Mouse (Mus musculus) kidney, adult 2 months (tissue): ENCODE measurements around the gene Ext2. TPM values are rescaled to one million over a fixed set of nuclear protein-coding genes. Genes with fewer than 3 reads are reported as not detected.
A peak's percentile ranks its signal among the peaks of the same experiment; 100 is the strongest.

Experiments used
- DNase-seq: peaks from one replicate; pipeline ENCODE4 v3.0.0; 2021
- H3K27ac ChIP-seq: fragments of 200-500 bp; 2 replicates; pipeline ENCODE4 v1.5.1; 2012; ENCODE audit warnings: low read depth, low read length, control low read depth, inconsistent platforms; ENCODE audit not compliant: insufficient read depth
- H3K27me3 ChIP-seq: fragments of 200-500 bp; replicated peaks from 2 replicates; pipeline ENCODE4 v1.6.1; 2012; ENCODE audit warnings: mild to moderate bottlenecking, moderate library complexity, low read length, inconsistent platforms; ENCODE audit not compliant: control insufficient read depth, insufficient read depth
- H3K36me3 ChIP-seq: fragments of 200-500 bp; 2 replicates; pipeline ENCODE4 v1.6.1; 2012; ENCODE audit warnings: mild to moderate bottlenecking, moderate library complexity, low read length, inconsistent platforms; ENCODE audit not compliant: control insufficient read depth, insufficient read depth
- H3K4me1 ChIP-seq: fragments of 200-500 bp; 2 replicates; pipeline ENCODE4 v1.6.1; 2011; ENCODE audit warnings: low read length; ENCODE audit not compliant: control insufficient read depth, insufficient read depth
- H3K4me3 ChIP-seq: fragments of 200-500 bp; 2 replicates; pipeline ENCODE4 v1.5.1; 2011; ENCODE audit warnings: mild to moderate bottlenecking, low read depth, low read length, control low read depth; ENCODE audit not compliant: insufficient read depth
- CTCF ChIP-seq: fragments of 200-500 bp; conservative IDR thresholded peaks from 2 replicates; pipeline ENCODE4 v1.5.1; 2011; ENCODE audit warnings: low read depth, mild to moderate bottlenecking, control low read depth, low read length, moderate library complexity, mixed read lengths; ENCODE audit not compliant: insufficient read depth, insufficient read length
- POLR2A ChIP-seq: fragments of 200-500 bp; IDR thresholded peaks from one replicate; pipeline ENCODE4 v1.6.1; 2011; ENCODE audit warnings: low read depth, low read length, control low read depth
- WGBS: fragments of 180-500 bp; shearing (Covaris S2); methylation state at CpG from one replicate; pipeline ENCODE4 v1.1.7; 2018; 5-methylcytosine and 5-hydroxymethylcytosine counted together
- polyA plus RNA-seq: library from polyadenylated mRNA; depleted of rRNA; stranded (reverse); fragments of >200 nt; gene quantifications from 2 replicates; pipeline ENCODE4 v1.2.3, GENCODE M21; 2012

Ext2 gene
- polyA plus RNA-seq, 1 experiment = 46.5 TPM

DNA sequence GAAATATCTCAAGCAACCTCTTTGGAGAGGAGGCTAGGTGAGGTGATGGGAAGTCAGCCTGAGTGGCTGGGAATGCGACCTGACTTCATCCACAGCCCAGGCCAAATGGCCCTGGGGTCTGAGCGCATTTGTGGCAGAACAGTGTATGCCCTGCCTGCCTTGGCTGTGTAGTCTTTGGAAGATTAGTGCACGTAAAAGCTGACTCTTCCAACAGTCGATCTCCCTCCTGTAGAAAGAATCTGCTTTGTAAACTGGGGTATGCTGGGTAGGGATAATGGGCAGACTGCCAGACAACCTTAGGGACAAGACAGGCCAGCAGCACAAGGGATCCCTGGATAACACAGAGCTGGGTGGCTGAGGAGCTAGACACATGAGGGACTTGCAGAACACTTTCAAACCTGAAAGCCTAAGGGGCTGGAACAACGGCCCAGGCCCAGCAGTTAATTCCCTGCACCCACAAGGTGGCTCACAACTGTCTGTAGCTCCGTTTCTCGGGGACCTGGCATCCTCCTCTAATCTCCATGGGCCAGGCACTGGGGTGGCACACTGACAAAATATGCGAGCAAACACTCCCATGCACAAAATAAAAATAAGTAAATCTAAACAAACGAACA lies 38.3 kb downstream of the Ext2 start:
- H3K4me1 ChIP-seq = no peaks in the 10 kb centered on the region
- WGBS = 86% methylated on average over 9 of the region's 9 CpGs
- no peaks in the 10 kb centered on the region; the same call in 1 of the 2 replicates for H3K36me3 ChIP-seq
- DNase-seq = no peak
- TF ChIP-seq CTCF (no peak), POLR2A (no peak)
- H3K27me3 ChIP-seq = no peaks in the 10 kb centered on the region
- H3K27ac ChIP-seq = no peak overlapping the region
- H3K4me3 ChIP-seq = no peak overlapping the region

DNA sequence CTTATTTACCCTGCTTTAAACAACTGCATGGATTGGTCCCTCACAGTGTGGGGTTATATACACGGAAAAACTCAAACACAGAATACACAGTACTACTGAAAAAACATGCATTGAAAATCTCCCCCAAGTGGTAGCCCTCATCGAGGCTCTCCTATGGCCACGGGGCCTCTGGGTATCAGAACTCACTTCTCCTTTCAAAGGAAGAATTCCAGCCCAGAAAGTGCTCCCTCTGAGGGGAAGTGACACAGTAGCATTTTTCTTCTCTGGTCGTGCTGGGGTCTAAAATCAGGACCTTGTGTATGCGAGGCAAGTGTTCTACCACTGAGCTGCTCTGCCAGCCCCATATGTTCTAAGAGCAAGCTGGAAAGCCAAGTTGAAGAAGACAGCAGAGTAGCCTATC lies 39.7 kb downstream of the Ext2 start:
- H3K27ac ChIP-seq = no peak overlapping the region
- no peak for DNase-seq
- H3K4me1 ChIP-seq = no peaks in the 10 kb centered on the region
- no peak for TF ChIP-seq POLR2A
- TF ChIP-seq CTCF = no peak
- no peaks in the 10 kb centered on the region for H3K27me3 ChIP-seq
- no peak overlapping the region for H3K4me3 ChIP-seq
- 77% methylated on average over 5 of the region's 5 CpGs for WGBS
- no peaks in the 10 kb centered on the region; the same call in 1 of the 2 replicates for H3K36me3 ChIP-seq

DNA sequence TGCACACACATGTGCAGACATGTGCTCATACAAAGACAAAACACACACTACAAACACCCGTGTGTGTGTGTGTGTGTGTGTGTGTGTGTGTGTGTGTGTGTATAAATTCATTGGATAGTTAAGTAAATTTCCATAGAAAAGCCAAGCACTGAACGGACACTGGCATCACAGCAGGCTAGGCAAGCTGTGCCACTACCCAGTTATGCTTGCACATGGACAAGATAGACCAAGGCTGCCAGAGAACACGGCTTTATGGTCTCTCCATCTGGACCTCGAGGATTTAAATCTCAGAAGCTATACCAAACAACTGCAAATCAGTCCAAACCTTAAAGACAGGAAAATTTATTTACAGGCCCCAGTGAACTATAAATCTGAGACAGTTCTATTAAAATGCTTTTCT lies 40.2 kb downstream of the Ext2 start:
- Histone ChIP-seq H3K4me1 (no peaks in the 10 kb centered on the region), H3K4me3 (no peak overlapping the region), H3K27ac (no peak overlapping the region), H3K27me3 (no peaks in the 10 kb centered on the region), H3K36me3 (no peaks in the 10 kb centered on the region; the same call in 1 of the 2 replicates)
- DNase-seq = no peak
- TF ChIP-seq CTCF (no peak), POLR2A (no peak)
- 70% methylated on average over 4 of the region's 4 CpGs for WGBS

DNA sequence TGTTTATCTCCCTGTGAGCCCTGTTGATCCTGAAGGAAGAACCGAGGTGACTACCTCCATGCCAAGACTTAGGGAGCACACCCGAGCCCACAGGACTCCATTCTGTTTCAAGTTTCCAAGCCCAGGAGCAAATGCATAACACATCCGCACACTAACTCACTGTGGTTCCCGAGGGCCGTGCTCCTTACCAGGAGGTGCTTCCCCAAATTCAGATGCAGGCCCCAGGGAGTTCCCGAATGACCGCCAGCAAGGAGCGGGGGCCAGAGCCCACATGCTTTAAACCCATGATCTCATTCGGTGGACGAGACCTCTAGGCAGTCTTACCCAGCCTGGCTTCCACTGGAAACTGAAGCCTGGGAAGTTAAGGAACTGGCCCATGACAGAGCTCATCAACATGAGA lies 41.8 kb downstream of the Ext2 start:
- WGBS = 69% methylated on average over 10 of the region's 10 CpGs
- Histone ChIP-seq H3K4me1 (no peaks in the 10 kb centered on the region), H3K36me3 (no peaks in the 10 kb centered on the region; the same call in 1 of the 2 replicates), H3K27me3 (no peaks in the 10 kb centered on the region), H3K4me3 (no peak overlapping the region), H3K27ac (no peak overlapping the region)
- DNase-seq = no peak
- TF ChIP-seq POLR2A (no peak), CTCF (no peak)

DNA sequence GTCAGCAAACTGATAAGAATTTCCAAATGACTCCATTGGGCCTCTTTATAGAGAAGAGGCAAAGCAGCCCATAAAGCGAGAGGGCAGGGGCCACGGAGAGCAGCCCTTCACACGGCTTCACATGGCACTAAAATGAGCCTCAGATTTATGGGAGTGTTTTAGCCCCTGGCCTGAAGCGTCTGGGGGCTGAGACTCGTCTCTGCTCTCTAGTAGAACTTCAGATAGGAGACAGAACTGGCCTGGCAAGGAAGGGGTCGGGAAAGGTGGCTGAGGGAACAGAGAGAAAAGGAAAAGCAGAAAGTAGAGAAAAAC lies 42.5 kb downstream of the Ext2 start:
- 61% methylated on average over 6 of the region's 6 CpGs for WGBS
- peak; percentile 29 for DNase-seq
- H3K27me3 ChIP-seq = no peaks in the 10 kb centered on the region
- H3K4me1 ChIP-seq = no peaks in the 10 kb centered on the region
- no peak overlapping the region for H3K4me3 ChIP-seq
- TF ChIP-seq POLR2A (no peak), CTCF (no peak)
- no peaks in the 10 kb centered on the region; the same call in 1 of the 2 replicates for H3K36me3 ChIP-seq
- no peak overlapping the region for H3K27ac ChIP-seq

DNA sequence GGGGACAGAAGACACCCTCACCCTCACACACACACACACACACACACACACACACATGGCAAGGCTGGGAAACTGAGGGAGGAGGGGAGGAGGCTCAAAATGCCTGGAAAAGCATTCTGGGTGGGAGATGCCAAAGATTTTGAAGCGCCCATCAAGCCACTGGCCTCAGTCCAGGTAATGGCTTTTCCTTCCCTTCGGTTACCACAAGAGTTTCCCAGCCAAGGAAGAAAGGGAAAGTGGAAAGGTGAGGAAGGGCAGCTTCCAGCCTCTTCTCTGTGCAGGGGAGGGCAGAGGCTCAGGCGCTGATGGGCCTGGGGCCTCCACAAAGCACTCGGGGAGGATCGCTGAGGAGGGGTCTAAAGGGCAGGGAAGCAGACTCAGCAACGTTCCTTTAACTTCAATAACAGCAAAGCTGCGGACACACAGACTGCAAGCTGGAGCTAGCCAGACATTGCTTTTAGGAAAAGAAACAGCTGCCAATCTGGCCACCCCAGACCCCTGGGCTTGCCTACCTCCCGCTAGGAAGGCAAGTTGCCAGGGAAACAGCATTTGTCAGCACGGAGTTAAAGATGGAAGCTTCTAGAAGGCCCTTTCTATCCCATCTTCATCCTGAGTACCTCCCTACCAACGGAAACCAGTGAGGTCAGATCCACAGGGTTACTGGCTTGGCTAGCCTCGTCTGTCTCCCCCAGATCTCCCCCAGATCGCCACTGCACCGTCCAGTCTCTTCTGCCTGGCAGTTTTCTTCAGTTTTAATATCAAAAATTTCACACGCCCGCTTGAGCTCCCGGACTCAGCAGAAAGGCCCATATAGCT lies 43.1 kb downstream of the Ext2 start:
- no peak overlapping the region for H3K4me3 ChIP-seq
- no peak overlapping the region for H3K27ac ChIP-seq
- H3K36me3 ChIP-seq = no peaks in the 10 kb centered on the region; the same call in 1 of the 2 replicates
- H3K4me1 ChIP-seq = no peaks in the 10 kb centered on the region
- DNase-seq = no peak
- TF ChIP-seq CTCF (no peak), POLR2A (no peak)
- 65% methylated on average over 16 of the region's 16 CpGs for WGBS
- no peaks in the 10 kb centered on the region for H3K27me3 ChIP-seq

GRCm38 (mm10) chr2:93778616-93779015 lies 43.8 kb downstream of the Ext2 start:
- WGBS = 98% methylated on average over 5 of the region's 5 CpGs
- no peaks in the 10 kb centered on the region for H3K36me3 ChIP-seq
- H3K4me1 ChIP-seq = no peaks in the 10 kb centered on the region
- TF ChIP-seq POLR2A (no peak), CTCF (no peak)
- H3K27ac ChIP-seq = no peak overlapping the region
- H3K27me3 ChIP-seq = no peaks in the 10 kb centered on the region
- no peak overlapping the region for H3K4me3 ChIP-seq
- DNase-seq = no peak
